Mouse (Mus musculus) WW6 (cell line): ENCODE measurements around the gene Dhcr24.

Experiments used
- DNase-seq: peaks from one replicate; pipeline ENCODE4 v3.0.0-alpha.2; 2013; ENCODE audit warnings: low read depth, low spot score

Gene Dhcr24

DNA sequence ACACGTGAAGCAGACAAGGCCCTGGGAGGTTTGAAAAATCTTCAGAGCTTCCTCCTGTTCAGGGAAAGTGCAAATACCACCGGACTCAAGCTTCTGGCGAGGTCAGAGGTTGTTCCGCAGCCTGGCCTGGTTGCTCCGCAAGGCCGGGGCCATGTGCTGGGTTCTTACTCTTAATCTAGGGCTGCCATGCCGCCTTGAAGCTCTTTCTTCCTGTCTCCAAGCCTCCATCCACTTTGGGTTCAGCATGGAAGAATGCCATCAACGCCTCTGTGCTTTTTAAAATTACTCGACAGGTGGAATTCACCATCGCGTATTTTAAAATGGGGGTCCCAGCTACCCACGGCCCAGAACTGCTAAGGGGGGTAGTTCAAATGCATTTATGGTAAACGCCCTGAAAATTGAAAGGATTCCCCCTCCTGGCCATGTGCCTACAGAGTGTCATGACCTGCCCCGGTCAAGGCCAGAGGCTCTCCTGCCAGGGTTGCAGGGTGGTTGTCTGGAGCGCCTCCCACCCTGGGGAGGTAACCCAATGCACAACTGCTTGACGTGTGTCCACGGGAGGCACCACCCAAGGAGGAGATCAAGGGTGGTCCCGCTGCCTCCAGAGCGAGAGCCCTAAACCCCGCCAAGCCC lies 509 bp upstream of the Dhcr24 start:
- DNase-seq, result peak; percentile 24

DNA sequence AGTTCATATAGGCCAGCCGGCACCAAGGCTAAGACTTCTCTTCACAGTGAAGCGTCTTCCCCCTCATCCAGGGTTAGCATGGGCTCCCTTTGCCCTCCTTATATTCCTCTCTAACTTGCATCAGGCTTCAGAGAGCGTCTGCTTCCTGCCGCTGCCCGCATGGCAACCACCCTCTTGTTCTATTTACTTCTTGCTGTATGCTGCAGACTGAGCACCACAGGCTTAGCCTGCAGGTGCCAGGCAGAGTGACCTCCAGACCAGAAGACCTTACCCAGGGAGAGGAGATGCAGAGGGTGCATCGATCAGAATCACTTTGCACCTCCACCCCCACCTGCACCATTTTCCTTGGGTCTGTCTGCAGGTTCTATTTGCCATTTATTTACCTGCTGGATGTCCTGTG lies 1.2 kb downstream of the Dhcr24 start:
- no peak for DNase-seq

- DNase-seq, result no peak
Observed at GRCm38 (mm10) chr4:106562837-106563790, 2.3 kb downstream of the Dhcr24 start.

DNA sequence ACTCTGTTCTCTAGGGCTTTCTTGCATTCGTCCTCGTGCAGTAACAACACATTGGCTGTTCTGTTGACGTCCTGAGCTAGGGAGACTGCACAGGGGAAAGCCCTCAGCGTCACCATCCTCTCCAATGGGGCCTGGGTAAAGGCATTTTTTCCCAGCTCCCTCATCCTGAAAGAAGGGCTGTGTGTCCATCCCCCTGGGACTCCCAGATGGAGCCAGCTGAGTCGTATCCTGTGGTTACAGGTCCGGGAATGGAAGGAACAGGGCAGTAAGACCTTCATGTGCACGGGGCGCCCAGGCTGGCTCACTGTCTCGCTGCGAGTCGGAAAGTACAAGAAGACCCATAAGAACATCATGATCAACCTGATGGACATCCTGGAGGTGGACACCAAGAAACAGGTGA lies 3.3 kb downstream of the Dhcr24 start:
- no peak for DNase-seq

DNA sequence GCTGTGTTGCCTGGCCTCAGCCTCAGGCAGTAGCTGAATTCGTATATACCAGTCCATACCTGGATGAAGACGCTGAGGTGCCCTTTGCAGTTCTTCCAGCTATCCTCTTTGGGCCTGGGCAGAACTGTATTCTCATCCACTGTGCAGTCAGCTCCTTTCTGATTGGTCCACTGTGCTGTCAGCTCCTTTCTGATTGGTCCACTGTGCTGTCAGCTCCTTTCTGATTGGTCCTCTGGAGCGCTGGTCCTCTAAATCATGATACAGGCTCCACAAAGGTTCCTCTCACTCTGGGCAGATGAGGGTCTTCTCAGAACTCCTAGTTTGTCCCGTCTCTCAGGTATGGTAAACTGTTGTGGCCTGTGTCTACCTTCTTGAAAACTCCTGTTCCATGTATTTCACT lies 8.8 kb downstream of the Dhcr24 start:
- peak; percentile 33 for DNase-seq

DNA sequence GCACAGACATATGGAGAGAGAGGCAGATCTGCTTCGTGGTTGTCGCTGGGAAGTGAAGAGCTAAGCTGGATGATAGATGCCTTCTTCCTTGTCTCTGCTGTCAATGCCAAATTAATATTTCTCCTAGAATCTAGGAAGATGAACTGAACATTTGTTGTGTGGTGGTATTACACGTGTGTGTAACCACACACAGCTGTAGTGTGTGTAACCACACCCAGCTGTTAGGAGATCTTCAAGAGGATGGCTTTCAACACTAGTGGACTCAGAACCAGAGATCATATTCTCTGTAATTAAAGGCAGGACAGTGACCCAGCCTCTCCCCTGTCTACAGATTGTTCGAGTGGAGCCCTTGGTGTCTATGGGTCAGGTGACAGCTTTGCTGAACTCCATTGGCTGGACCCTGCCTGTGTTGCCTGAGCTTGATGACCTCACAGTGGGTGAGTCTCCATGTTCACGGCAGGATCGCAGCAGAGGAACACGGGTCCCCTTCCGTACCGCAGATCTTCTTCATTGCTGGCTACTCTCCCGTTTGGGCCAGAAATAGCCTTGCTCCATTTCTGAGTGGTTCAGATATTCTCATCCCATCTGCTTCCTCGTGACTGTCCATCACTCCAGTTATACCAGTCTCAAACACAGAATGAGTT lies 10.4 kb downstream of the Dhcr24 start:
- no peak for DNase-seq

DNA sequence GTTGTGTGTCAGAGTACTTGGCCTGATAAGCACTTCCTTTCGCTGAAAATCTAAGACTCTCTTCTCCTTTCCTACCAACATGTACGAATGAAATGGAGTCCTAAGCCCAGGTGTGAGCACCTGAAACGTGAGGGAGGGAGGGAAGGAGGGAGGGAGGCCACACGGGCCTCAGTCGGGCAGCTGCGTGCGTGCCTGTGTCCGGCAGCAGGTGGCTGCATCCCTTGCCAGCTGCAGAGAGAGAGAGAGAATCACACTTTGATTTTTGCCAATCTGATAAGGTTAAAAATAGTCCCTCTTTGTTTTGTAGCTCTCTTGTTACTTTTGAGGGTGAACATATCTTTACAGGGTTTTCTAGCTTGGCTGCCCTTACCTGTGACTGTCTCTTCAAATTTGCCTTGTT lies 14.2 kb downstream of the Dhcr24 start:
- DNase-seq, result no peak

- DNase-seq, result no peak
Observed at GRCm38 (mm10) chr4:106577511-106577910, 16.7 kb downstream of the Dhcr24 start.

DNA sequence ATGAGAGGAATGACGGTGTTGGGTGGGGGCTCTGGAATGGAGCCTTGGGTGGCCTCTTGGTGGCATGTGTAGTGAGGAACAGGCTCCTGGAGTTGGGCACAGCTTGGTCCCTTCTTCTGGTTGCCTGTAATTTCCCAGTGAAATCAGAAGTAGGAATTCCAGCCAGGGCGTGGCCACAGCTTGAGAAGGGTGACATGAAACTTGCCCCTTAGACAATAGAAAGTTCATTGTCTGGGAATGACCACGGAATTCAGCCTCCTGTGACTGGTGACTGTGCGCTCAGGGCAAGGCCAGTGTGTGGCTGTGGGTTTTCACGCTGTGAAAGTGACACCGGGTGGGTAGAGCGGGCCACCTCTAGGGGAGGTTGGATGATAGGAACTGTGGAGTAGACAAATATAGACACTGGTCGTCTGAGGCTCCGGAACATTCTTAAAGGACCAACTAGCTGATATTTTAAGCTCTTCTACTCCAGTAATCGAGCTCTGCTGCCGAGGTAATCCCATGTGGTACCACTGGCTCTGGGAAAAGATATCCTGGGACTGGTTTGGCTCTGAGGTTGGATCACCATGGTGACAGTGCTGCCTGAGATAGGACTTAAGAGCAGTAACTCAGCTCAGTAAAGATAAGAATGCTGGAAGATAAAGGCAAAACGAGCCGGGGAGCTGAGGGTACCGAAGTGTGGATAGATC lies 20.5 kb downstream of the Dhcr24 start:
- no peak for DNase-seq

DNA sequence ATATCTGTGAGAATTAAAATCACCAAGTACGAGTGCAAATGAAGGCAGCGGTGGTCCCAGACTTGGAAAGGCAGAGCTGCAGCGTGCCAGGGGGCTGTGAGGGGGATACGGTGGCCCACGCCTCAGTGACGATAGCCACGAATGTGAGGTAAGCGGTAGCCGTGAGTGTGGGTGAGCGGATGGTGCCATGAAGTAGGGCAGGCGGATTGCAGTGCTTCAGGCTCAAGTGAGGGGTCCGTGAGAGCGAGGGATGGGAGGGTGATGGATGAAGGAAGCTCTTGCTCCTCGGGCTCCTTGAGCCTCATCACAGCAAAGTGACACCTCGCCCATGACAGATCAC lies 21.0 kb downstream of the Dhcr24 start:
- DNase-seq, result no peak

- no peak for DNase-seq
Observed at GRCm38 (mm10) chr4:106582428-106583153, 21.8 kb downstream of the Dhcr24 start.

DNA sequence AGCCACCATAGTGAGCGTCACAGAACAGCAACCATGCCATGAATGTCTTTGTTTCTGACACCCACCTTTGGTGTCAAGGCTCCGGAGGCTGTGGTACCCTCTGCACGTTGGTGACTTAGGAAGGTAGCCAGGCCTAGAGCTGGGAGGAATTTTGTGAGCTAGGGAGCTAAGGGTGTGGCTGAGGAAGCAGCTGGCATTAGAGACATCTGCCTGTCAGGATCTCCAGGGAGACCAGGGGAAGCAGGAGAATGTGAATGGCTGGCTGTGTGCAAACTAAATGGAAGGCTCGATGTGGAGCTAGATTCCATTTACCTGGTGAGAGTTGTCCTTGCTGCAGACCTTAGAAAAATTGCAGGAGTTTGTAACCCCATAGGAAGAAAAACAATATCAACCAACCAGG lies 23.8 kb downstream of the Dhcr24 start:
- no peak for DNase-seq

DNA sequence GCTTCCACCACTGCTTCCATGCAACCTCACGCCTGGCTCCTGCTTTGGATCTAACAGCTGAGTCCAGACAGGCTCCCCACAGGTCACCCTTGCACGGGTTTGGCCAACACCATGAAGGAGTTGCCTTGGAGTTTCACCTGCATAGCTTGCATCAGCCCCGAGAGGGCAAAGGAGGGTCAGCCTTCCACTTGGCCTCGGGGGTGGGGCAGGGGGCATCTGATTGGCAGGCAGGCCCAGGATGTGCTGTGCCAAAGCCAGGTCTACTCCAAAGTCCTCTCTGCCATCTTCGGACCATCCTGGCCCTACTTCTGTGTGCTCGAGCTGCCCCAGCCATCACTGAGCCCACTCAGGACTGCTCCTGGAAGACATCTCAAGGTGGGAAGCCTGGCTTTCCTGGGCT lies 26.2 kb downstream of the Dhcr24 start:
- no peak for DNase-seq

DNA sequence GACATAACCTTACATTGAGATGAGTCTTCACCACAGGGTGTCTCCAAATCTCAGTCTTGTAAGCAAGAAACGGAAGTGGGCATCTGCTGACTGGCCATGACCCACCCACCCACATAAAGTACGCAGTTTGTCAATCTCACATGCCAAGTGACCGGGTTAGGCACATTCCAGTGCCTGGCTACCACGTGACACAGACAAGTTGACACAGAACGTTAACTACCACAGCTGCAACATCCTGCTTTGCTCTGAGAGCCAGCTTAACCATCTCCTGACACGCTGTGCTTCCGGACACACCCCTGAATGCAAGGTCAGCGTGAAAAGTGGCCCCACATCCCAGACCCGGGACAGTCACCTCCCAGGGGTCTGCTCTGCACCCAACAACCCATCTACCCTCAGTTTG lies 29.3 kb downstream of the Dhcr24 start:
- DNase-seq, result no peak

DNA sequence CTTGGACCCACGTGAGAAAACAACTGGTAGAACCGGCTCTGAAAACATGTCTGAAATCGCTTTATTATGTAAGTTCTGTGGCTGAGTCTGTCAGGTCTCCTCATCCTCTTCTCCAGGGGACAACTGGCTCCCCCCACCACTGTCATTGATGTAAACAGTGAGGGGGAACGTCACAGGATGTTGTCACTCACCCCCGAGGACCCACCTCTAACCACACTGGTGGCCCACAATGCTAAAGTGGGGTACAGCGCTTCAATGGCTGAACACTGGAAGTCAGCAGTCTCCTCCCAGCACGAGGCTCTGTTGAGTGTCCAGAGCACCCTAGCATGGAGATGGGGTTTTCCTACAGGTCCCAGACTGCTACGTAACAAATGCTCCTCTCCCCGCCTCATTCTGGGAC lies 30.0 kb downstream of the Dhcr24 start:
- DNase-seq, result no peak

DNA sequence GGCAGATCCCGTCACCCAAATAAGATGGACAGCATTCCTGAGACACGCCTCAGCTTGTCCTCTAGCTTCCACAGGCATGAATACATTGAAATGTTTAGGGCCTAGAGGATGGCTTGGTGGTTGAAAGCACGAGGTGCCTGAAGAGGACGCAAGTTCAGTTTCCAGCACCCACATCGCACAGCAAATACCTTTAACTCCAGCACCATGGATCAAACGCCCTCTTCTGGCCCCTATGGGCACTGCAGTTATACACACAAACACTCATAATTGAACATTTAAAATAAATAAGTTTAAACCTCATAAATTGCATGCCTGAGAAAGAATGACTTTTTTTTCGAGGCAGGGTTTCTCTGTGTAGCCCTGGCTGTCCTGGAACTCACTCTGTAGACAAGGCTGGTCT lies 32.8 kb downstream of the Dhcr24 start:
- DNase-seq, result no peak

- no peak for DNase-seq
Observed at GRCm38 (mm10) chr4:106596200-106596599, 35.4 kb downstream of the Dhcr24 start.

GRCm38 (mm10) chr4:106597055-106597454 lies 36.2 kb downstream of the Dhcr24 start:
- DNase-seq, result no peak

- no peak for DNase-seq
Observed at GRCm38 (mm10) chr4:106597741-106598140, 36.9 kb downstream of the Dhcr24 start.

GRCm38 (mm10) chr4:106599415-106599814 lies 38.6 kb downstream of the Dhcr24 start:
- DNase-seq, result no peak

GRCm38 (mm10) chr4:106600770-106601169 lies 39.9 kb downstream of the Dhcr24 start:
- no peak for DNase-seq
